Mouse (Mus musculus) G1E (cell line): Measurements from ENCODE around the gene Cbx7. TPM values are rescaled to one million over a fixed set of nuclear protein-coding genes. Genes with fewer than 3 reads are reported as not detected.
A peak's percentile ranks its signal among the peaks of the same experiment; 100 is the strongest.
"Not testable (repeated sequence)": the region's sequence is repeated elsewhere in the genome, so short reads cannot be mapped to it uniquely, and the experiment has no call there.

Experiments used
- ATAC-seq: 2 replicates; pipeline ENCODE4 v1.8.0; 2016; ENCODE audit warnings: mild to moderate bottlenecking; ENCODE audit not compliant: insufficient number of reproducible peaks, poor library complexity, low FRiP score, severe bottlenecking; ENCODE audit errors: extremely low read depth
- DNase-seq: peaks from one replicate; pipeline ENCODE4 v3.0.0; 2012; ENCODE audit warnings: low spot score
- H3K27me3 ChIP-seq: 2 replicates; pipeline ENCODE4 v1.6.1; 2012; ENCODE audit warnings: mild to moderate bottlenecking, low read length, inconsistent platforms; ENCODE audit not compliant: insufficient read depth
- H3K36me3 ChIP-seq: replicated peaks from 2 replicates; pipeline ENCODE3; 2012; ENCODE audit warnings: mild to moderate bottlenecking, inconsistent platforms
- H3K4me1 ChIP-seq: 2 replicates; pipeline ENCODE4 v1.6.1; 2012; ENCODE audit warnings: low read depth, low read length, inconsistent platforms, mixed read lengths; ENCODE audit not compliant: insufficient read depth
- H3K4me3 ChIP-seq: 2 replicates; pipeline ENCODE4 v1.5.1; 2012; ENCODE audit warnings: low read depth, mild to moderate bottlenecking, inconsistent platforms, low read length, moderate library complexity, mixed read lengths
- H3K9me3 ChIP-seq: replicated peaks from 2 replicates; pipeline ENCODE4 v1.6.1; 2012; ENCODE audit warnings: inconsistent platforms
- CTCF ChIP-seq: IDR thresholded peaks from 2 replicates; pipeline ENCODE4 v1.5.1; 2012; ENCODE audit warnings: low read depth, low read length, inconsistent platforms, mixed read lengths
- GATA1 ChIP-seq: IDR thresholded peaks from 2 replicates; pipeline ENCODE4 v1.6.1; 2012; ENCODE audit warnings: borderline replicate concordance, low read length, inconsistent platforms, mixed read lengths
- GATA2 ChIP-seq: IDR thresholded peaks from 2 replicates; pipeline ENCODE4 v1.6.1; 2012; ENCODE audit warnings: low read depth, low read length, inconsistent platforms, borderline replicate concordance
- POLR2AphosphoS5 ChIP-seq: IDR thresholded peaks from 2 replicates; pipeline ENCODE4 v1.6.1; 2012; ENCODE audit warnings: low read depth, low read length, inconsistent platforms; ENCODE audit not compliant: insufficient replicate concordance
- TAL1 ChIP-seq: conservative IDR thresholded peaks from 2 replicates; pipeline ENCODE4 v1.6.1; 2012; ENCODE audit warnings: low read depth, low read length, inconsistent platforms, mixed read lengths
- polyA plus RNA-seq: library from polyadenylated mRNA; stranded (reverse); fragments of >175 nt; gene quantifications from 2 replicates; pipeline ENCODE4 v1.2.3, GENCODE M21; 2012
- total RNA-seq, 2 experiments: library from RNA; stranded (forward) in 1 of 2; stranded (reverse) in 1 of 2; fragments of 200-1000 nt in 1 of 2; fragments of >200 nt in 1 of 2; fragmentation: Nextera tagmentation in 1 of 2; gene quantifications; 2 replicates each; pipeline ENCODE4 v1.2.3; 2014 to 2017

Gene Cbx7
- total and polyA plus RNA-seq, 3 experiments, result 2.7 to 9.5 (median 8.4) TPM

DNA sequence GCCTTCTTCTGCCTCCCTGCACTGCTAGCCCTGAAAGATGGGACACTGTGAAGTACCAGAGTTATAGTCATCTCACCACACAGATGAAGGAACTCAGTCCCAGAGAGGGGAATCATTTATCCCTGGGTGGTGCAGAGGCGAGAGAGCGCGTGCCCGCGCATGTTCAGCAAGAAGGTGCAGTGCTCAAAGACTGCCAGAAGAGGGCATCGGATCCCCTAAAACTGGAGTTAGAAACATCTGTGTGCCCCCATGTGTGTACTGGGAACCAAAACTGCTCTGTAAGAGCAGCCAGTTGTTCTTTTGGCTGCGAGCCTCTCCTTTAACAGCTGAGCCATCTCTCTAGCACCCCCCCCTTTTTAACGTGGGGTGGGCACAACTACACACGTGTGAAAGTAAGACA lies 24.1 kb downstream of the Cbx7 start:
- H3K4me1 ChIP-seq, result no peaks in the 10 kb centered on the region
- DNase-seq, result no peak
- ATAC-seq, result no peak

DNA sequence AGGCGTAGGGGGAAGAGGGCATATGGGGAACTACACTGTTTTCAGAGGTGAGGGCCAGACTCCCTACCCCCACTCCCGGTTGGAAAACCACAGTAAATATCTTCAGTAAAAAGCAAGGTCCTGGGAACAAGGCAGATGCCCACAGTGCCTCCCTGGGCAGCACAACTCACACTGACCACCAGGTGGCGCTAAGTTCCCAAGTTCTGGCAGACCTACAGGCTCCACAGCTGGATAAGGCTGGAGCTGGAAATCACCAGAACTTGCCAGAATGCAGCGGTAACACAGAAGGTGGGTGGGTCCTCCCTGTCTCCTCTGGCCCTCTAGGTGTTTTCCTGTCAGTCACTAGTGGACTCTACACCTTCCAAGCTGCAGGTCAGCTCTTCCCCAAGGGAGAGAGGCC lies 24.9 kb downstream of the Cbx7 start:
- TF ChIP-seq CTCF (peak; percentile 92), TAL1 (no peak), GATA2 (no peak)
- ATAC-seq, result peak; percentile 45; the same call in 1 of the 2 replicates
- H3K9me3 ChIP-seq, result peaks cover 3% of the 10 kb centered on the region; the same call in 1 of the 2 replicates
- peak; percentile 64 for DNase-seq
- H3K27me3 ChIP-seq, result peaks cover 35% of the 10 kb centered on the region
- no peak overlapping the region for H3K4me3 ChIP-seq
- no peaks in the 10 kb centered on the region for H3K36me3 ChIP-seq
- no peaks in the 10 kb centered on the region for H3K4me1 ChIP-seq

More for the DNA sequence above, 24.1 kb downstream of the Cbx7 start:
- Histone ChIP-seq H3K9me3 (peaks cover 3% of the 10 kb centered on the region; the same call in 1 of the 2 replicates), H3K27me3 (peaks cover 40% of the 10 kb centered on the region), H3K4me3 (no peak overlapping the region), H3K36me3 (no peaks in the 10 kb centered on the region)
- TF ChIP-seq TAL1 (no peak), GATA2 (no peak), CTCF (0 out of 2 replicates have a peak, but pooled peaks have one; percentile 11), POLR2AphosphoS5 (no peak), GATA1 (no peak)

DNA sequence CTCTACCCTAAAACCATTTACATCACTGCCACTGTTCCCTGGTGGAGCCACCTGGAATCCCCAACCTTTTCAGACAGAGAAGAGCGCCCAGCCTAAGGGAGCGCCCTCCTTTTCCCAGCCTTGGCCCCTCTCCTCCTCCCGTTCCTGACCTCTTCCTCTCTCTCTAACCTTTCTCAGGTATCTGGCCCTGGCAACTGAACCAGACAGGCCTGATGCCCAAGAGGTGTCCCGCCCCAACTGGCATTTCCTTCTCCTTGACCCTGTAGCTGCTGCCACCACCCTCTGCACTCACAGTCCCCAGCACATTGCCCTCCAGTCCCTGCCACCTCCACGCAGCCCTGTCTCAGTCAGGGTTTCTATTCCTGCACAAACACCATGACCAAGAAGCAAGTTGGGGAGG lies 26.0 kb downstream of the Cbx7 start:
- no peak for TF ChIP-seq CTCF
- no peak for TF ChIP-seq GATA1
- TF ChIP-seq GATA2, result no peak
- no peak for TF ChIP-seq TAL1
- no peak for TF ChIP-seq POLR2AphosphoS5
- H3K9me3 ChIP-seq, result peaks cover 3% of the 10 kb centered on the region; the same call in 1 of the 2 replicates
- no peaks in the 10 kb centered on the region for H3K4me1 ChIP-seq
- no peak for ATAC-seq
- H3K4me3 ChIP-seq, result no peak overlapping the region
- H3K36me3 ChIP-seq, result no peaks in the 10 kb centered on the region
- no peak for DNase-seq
- peaks cover 29% of the 10 kb centered on the region for H3K27me3 ChIP-seq

DNA sequence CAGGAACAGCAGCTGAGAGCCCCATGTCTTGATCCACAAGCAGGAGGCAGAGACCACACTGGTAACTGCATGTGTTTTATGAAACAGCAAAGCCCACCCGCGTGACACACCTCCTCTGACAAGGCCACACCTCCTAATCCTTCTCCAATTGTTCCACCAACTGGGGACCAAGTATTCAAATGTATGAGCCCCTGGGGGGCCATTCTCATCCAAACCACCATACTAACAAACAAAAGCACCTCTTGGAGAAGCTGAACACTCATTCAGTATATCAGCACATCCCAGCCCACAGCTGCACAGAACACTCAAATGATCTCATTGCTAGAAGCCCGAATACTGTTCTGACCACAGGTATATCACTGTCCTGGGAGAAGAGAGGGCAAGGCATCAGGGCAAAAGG lies 27.3 kb downstream of the Cbx7 start:
- Histone ChIP-seq H3K4me1 (no peaks in the 10 kb centered on the region), H3K9me3 (peaks cover 3% of the 10 kb centered on the region; the same call in 1 of the 2 replicates), H3K4me3 (no peak overlapping the region), H3K27me3 (peaks cover 30% of the 10 kb centered on the region), H3K36me3 (no peaks in the 10 kb centered on the region)
- no peak for DNase-seq
- TF ChIP-seq GATA1 (no peak), POLR2AphosphoS5 (no peak), TAL1 (no peak), GATA2 (no peak), CTCF (no peak)
- ATAC-seq, result no peak

GRCm38 (mm10) chr15:79942541-79942940 lies 28.4 kb downstream of the Cbx7 start:
- no peaks in the 10 kb centered on the region for H3K36me3 ChIP-seq
- H3K27me3 ChIP-seq, result peaks cover 31% of the 10 kb centered on the region
- H3K9me3 ChIP-seq, result peaks cover 3% of the 10 kb centered on the region; the same call in 1 of the 2 replicates
- TF ChIP-seq TAL1 (no peak), GATA2 (no peak), CTCF (no peak), POLR2AphosphoS5 (no peak), GATA1 (no peak)
- ATAC-seq (no peak), DNase-seq (no peak)
- H3K4me3 ChIP-seq, result no peak overlapping the region
- no peaks in the 10 kb centered on the region for H3K4me1 ChIP-seq

GRCm38 (mm10) chr15:79940932-79941331 lies 30.0 kb downstream of the Cbx7 start:
- peaks cover 31% of the 10 kb centered on the region for H3K27me3 ChIP-seq
- TF ChIP-seq CTCF (peak; percentile 70), POLR2AphosphoS5 (no peak), TAL1 (no peak), GATA1 (no peak), GATA2 (no peak)
- no peaks in the 10 kb centered on the region for H3K9me3 ChIP-seq
- H3K4me1 ChIP-seq, result no peaks in the 10 kb centered on the region
- H3K36me3 ChIP-seq, result no peaks in the 10 kb centered on the region
- ATAC-seq, result no peak
- no peak for DNase-seq
- H3K4me3 ChIP-seq, result no peak overlapping the region

DNA sequence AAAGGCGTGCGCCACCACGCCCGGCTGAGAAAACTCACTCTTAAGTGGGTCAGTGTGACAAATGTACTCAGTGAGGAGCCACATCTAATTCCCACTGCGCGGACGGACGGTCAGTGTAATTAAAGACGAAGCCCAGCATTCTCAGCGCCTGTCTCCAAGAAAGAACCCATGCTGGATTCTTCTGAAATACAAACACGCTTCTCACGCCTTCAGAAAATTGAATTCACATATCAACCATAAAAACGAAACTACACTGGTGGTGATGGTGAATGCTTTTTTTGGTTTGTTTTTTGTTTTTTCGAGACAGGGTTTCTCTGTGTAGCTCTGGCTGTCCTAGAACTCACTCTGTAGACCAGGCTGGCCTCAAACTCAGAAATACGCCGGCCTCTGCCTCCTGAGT lies 31.0 kb downstream of the Cbx7 start:
- TF ChIP-seq GATA1 (no peak), CTCF (no peak), POLR2AphosphoS5 (no peak)
- Histone ChIP-seq H3K27me3 (peaks cover 34% of the 10 kb centered on the region), H3K9me3 (no peaks in the 10 kb centered on the region), H3K36me3 (no peaks in the 10 kb centered on the region), H3K4me1 (no peaks in the 10 kb centered on the region), H3K4me3 (no peak overlapping the region)
- ATAC-seq (no peak), DNase-seq (no peak)

- not testable (repeated sequence) for H3K4me3 ChIP-seq, H3K36me3 ChIP-seq, H3K4me1 ChIP-seq, ATAC-seq, DNase-seq, H3K9me3 ChIP-seq
- peaks cover 31% of the 10 kb centered on the region for H3K27me3 ChIP-seq
Observed at GRCm38 (mm10) chr15:79939501-79939900, 31.4 kb downstream of the Cbx7 start.
